Mouse (Mus musculus) embryonic fibroblast, embryonic 13.5 days (primary cell): ENCODE results near the gene Pltp.

Experiments
- CTCF ChIP-seq: IDR thresholded peaks from 2 replicates; pipeline ENCODE4 v1.5.1; 2011; ENCODE audit warnings: mild to moderate bottlenecking, control low read depth, low read length, moderate library complexity, borderline replicate concordance; ENCODE audit not compliant: insufficient read depth
- POLR2A ChIP-seq: IDR thresholded peaks from 2 replicates; pipeline ENCODE4 v1.6.1; 2011; ENCODE audit warnings: low read depth, mild to moderate bottlenecking, control low read depth, low read length, moderate library complexity

- TF ChIP-seq CTCF = no peak
- TF ChIP-seq POLR2A = no peak
Measured at GRCm38 (mm10) chr2:164803201-164803920, 54.1 kb downstream of the Pltp start.
